Mouse (Mus musculus): ENCODE results near the gene Polrmt.

GRCm38 (mm10) chr10:79733847-79734246 is 12.5 kb downstream of the Polrmt start:
- TF ChIP-seq CTCF (IDR thresholded peaks at IDR 0.05; ENCODE audit: low read depth), result no peak
- no peak for TF ChIP-seq EP300 (IDR thresholded peaks at IDR 0.05; ENCODE audit: low read depth)
